Mouse (Mus musculus) layer of hippocampus, adult 8-10 months (tissue): ENCODE measurements around the gene Hif3a. TPM values are rescaled to one million over a fixed set of nuclear protein-coding genes. Genes with fewer than 3 reads are reported as not detected.

Source experiments
- DNase-seq, 2 experiments: peaks; one replicate each; pipeline ENCODE4 v3.0.0; 2022; ENCODE audit warnings: low spot score in 2 of 2
- total RNA-seq, 4 experiments: library from RNA; stranded (reverse); gene quantifications; 2 replicates each; pipeline ENCODE4 v1.2.4; 2022

Hif3a gene
- total RNA-seq, 4 experiments from 2014 or later = 8.3 to 14.6 (median 11.2) TPM

DNA sequence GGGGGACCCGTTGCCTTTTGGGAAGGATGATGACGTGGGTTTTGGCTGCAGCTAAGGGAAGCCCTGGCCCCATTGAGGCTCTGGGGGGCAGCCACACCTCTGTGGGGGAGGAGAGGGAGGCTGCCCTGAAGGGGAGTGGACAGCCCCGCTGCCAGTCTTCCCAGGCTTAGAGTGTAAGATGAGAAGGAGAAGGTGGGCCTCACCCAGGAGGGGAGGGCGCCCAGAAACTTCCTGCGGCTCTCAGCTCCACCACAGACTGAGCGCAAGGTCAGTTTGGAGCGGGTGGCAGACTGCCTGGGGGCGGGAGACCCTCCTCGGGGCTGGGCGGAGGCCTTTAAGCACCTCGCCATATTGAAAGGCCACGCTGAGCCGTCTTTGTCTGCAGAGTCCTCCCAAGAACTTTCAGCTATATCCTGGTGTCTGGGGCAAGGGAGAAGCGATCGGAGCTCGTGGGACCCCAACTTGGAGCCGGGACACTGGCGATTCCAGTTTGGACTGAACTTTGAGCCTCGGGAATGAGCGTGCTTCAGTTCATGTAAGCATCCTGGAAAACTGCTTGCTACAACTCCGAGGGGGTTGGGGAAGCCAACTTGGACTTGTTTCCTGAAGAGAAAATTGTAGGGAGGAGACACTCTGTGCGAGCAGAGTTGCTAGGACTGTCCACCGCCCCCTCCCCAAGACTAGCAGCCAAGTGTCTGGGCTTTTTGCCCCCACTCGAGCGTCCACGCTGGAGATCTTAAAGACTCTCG lies 68.4 kb downstream of the Hif3a start:
- no peak for DNase-seq

GRCm38 (mm10) chr7:16992451-16992807 lies 69.8 kb downstream of the Hif3a start, which contains the start of gene Ccdc8:
Gene Ccdc8, plus strand, starts transcription at chr7:16992708.
- no peak for DNase-seq

DNA sequence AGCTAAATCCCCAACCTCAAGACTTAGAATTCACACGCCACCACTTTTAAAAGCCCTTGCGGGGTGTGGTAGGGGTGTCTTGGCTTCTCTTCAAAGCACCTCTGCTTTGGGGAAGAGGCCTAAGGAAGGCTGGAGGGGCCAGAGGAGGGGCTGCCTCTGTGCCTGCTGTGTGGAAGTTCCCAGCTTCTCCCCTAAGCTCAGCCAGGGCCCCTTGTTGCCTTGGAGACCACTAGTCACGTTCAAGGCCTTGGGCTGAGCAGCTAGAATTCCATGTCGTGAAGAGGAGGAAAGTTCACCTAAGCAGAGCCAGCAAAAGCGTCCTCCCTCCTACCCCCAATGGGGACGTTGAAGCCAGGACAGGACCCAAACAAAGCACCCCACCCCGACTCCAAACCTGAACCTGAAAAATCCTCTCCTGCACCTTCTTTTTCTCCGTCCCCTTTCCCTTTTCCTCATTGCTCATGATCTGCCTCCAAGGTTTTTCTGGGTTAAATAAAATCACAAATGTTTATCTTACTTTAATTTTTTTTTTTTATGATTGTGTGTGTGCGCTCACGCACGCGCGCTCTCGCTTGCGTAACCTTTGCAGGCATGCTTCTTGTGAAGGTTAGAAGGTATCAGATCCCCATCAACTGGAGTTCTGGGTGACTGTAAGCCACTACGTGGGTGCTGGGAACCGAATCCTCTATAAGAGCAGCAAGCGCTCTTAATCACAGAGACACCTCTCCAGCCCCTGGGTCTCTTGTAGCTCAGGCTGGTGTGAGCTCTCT lies 70.4 kb downstream of the Hif3a start:
- DNase-seq = no peak

GRCm38 (mm10) chr7:16990006-16990744 lies 72.1 kb downstream of the Hif3a start:
- DNase-seq = no peak

- no peak for DNase-seq
Measured at GRCm38 (mm10) chr7:16988405-16988804, 73.8 kb downstream of the Hif3a start.

DNA sequence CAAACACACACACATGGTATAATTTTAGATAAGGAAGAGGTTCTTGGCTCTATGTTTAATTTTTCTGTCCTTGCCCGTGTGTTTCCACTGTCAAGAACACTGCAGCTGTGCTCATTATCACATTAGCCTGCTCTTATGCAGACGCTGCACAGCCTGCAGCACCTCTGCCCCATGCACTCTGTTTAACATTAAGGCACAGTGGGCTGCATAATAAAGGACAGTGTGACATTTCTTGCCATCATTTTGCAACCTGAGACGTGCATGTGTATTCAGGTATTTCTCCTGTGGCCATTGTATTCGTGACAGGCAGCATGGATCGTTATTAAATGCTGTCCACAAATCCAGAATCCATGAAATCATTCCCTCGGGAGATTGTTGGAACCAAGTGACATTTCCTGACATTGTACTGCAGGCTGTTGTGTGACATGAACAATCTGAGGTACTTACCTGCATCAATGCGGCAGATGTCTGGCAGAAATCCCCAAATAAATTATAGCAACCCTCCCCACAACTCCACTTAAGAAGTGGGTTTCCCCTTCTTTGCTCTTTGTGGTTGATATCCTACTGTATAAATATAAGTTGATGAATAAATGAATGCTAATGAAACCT lies 74.6 kb downstream of the Hif3a start:
- no peak for DNase-seq

- DNase-seq = peak; percentile 89 to 92
Measured at GRCm38 (mm10) chr7:16982859-16983568, 79.2 kb downstream of the Hif3a start, which contains the start of gene Gm42372. Gene Gm42372, plus strand, starts transcription at chr7:16983086.

Other genes with a start within 250 kb of the Hif3a start
- gene Strn4, start 246.5 kb downstream of the Hif3a start, total RNA-seq = 100 to 1,000 TPM; 261 to 298 (median 279) TPM
- gene Fkrp, start 245.7 kb downstream of the Hif3a start, total RNA-seq = 10 to 100 TPM; 45.2 to 50.7 (median 45.8) TPM
- gene Prkd2, start 219.5 kb downstream of the Hif3a start, total RNA-seq = 1 to 10 TPM; 5.6 to 7.8 (median 6.6) TPM
- 100 to 1,000 TPM; 142 to 151 (median 149) TPM for gene Dact3, start 187.1 kb downstream of the Hif3a start, total RNA-seq
- 1 to 10 TPM; 1.3 to 3.4 (median 2.5) TPM for gene Gng8, start 170.6 kb downstream of the Hif3a start, total RNA-seq
- not detected for gene Ptgir, start 155.9 kb downstream of the Hif3a start, total RNA-seq
- gene Calm3, start 138.3 kb downstream of the Hif3a start, total RNA-seq = 1,000 to 10,000 TPM; 1,722 to 2,104 (median 1,900) TPM
- gene Pnmal2, start 117.7 kb downstream of the Hif3a start, total RNA-seq = 100 to 1,000 TPM; 311 to 360 (median 338) TPM
- 100 to 1,000 TPM in 2 of 4 experiments, 10 to 100 TPM in 2; 93.0 to 128 (median 106) TPM for gene Pnmal1, start 102.7 kb downstream of the Hif3a start, total RNA-seq
- 10 to 100 TPM; 47.3 to 63.6 (median 51.9) TPM for gene Gm42372, start 79.3 kb downstream of the Hif3a start, total RNA-seq
- 1 to 10 TPM; 2.0 to 2.6 (median 2.3) TPM for gene Ccdc8, start 69.7 kb downstream of the Hif3a start, total RNA-seq
- gene Ppp5c, start 34.5 kb downstream of the Hif3a start, total RNA-seq = 100 to 1,000 TPM; 147 to 166 (median 151) TPM
- gene Psg16, start 11.6 kb upstream of the Hif3a start, total RNA-seq = 1 to 10 TPM; 3.2 to 4.9 (median 3.8) TPM
- gene Ceacam3, start 87.9 kb upstream of the Hif3a start, total RNA-seq = under 1 TPM in 3 of 4 experiments, not detected in 1; 0.09 to 0.17 (median 0.11) TPM
- gene Psg29, start 141.1 kb upstream of the Hif3a start, total RNA-seq = not detected